Comparison of ENCODE assay signal across 8 mouse cellular contexts in genomic region chr13:51202844-51203173, GRCm38 (mm10). TPM values are rescaled to one million over a fixed set of nuclear protein-coding genes. Genes with fewer than 3 reads are reported as not detected.
A peak's percentile ranks its signal among the peaks of the same experiment; 100 is the strongest.
DNase-seq lines count a peak whose midpoint lies in the region; ATAC-seq and TF ChIP-seq lines count a peak whose summit lies in the region.
"Not testable (repeated sequence)": the region's sequence is repeated elsewhere in the genome, so short reads cannot be mapped to it uniquely, and the experiment has no call there.

No protein-coding gene starts in this region.

- H3K27me3 ChIP-seq in neural tube, embryonic 14.5 days (ENCODE audit: control insufficient read depth, insufficient read depth, low read length); testis, adult 2 months (ENCODE audit: control insufficient read depth, insufficient read depth, low read length): not testable (repeated sequence)

- not testable (repeated sequence) for H3K4me3 ChIP-seq in lung, adult 2 months (replicated peaks; ENCODE audit: extremely low read depth, low read depth, low read length)
- H3K4me3 ChIP-seq in neural tube, embryonic 14.5 days (ENCODE audit: low read depth, low read length): peak overlapping the region; percentile 20
- H3K4me3 ChIP-seq in testis, adult 2 months (ENCODE audit: control insufficient read depth, low read depth, low read length): peak overlapping the region; percentile 80

- peak; percentile 38 for DNase-seq in MN1 (ENCODE audit: low spot score)
- DNase-seq in cerebellum, adult 9-11 months: peak; percentile 68
- peak; percentile 33 to 53 for DNase-seq in frontal cortex, postnatal 14 days (ENCODE audit: low spot score in 2 of 2)
- DNase-seq in layer of hippocampus, adult 8-10 months (ENCODE audit: low spot score in 2 of 2): peak; percentile 25 to 49
- DNase-seq in lung, adult 2 months: peak; percentile 66

- not testable (repeated sequence) for H3K36me3 ChIP-seq in neural tube, embryonic 14.5 days (ENCODE audit: control insufficient read depth, insufficient read depth, low read length); testis, adult 2 months (ENCODE audit: control insufficient read depth, insufficient read depth, low read length)

- WGBS in lung, adult 2 months: 3% methylated on average over 28 of the region's 28 CpGs
- WGBS in neural tube, embryonic 14.5 days: 8% methylated on average over 16 of the region's 28 CpGs

- not testable (repeated sequence) for H3K9me3 ChIP-seq in neural tube, embryonic 14.5 days (ENCODE audit: control insufficient read depth, low read length)

- TF ChIP-seq POLR2A in lung, adult 2 months (IDR thresholded peaks at IDR 0.05; ENCODE audit: borderline replicate concordance, extremely low read depth, low read depth, low read length); testis, adult 2 months (IDR thresholded peaks at IDR 0.05; ENCODE audit: control insufficient read depth, low read depth, low read length): not testable (repeated sequence)

- peak overlapping the region; percentile 48 for H3K4me2 ChIP-seq in neural tube, embryonic 14.5 days (ENCODE audit: low read depth, low read length)

- H3K4me1 ChIP-seq in lung, adult 2 months (ENCODE audit: control insufficient read depth, insufficient read depth, low read length); neural tube, embryonic 14.5 days (ENCODE audit: control insufficient read depth, insufficient read depth, low read length); testis, adult 2 months (ENCODE audit: control insufficient read depth, insufficient read depth, low read length): not testable (repeated sequence)

- H3K9ac ChIP-seq in neural tube, embryonic 14.5 days (replicated peaks; ENCODE audit: low read depth, low read length): not testable (repeated sequence)

- not testable (repeated sequence) for TF ChIP-seq CTCF in lung, adult 2 months (IDR thresholded peaks at IDR 0.05; ENCODE audit: insufficient read depth, low read length); testis, adult 2 months (IDR thresholded peaks at IDR 0.05; ENCODE audit: control insufficient read depth, insufficient read depth, insufficient replicate concordance, low read depth, low read length)

- H3K27ac ChIP-seq in neural tube, embryonic 14.5 days (ENCODE audit: low read depth, low read length): not testable (repeated sequence)
- H3K27ac ChIP-seq in testis, adult 2 months (ENCODE audit: control insufficient read depth, insufficient read depth, low read depth, low read length): peak overlapping the region; percentile 59

- peak; percentile 46 to 48; a peak in 2 of 4 replicates for ATAC-seq in hematopoietic stem cell, adult 5-6 weeks (replicated peaks in 1 of 2; ENCODE audit: insufficient read depth in 1 of 2, low FRiP score in 2 of 2, low TSS enrichment in 1 of 2, low read depth in 1 of 2, poor library complexity in 2 of 2, severe bottlenecking in 2 of 2)
- ATAC-seq in neural tube, embryonic 14.5 days (ENCODE audit: low read depth): peak; percentile 57

RNA-seq across cellular contexts. Expression of gene Nxnl2, which starts 32.0 kb away (rescaled TPM):
- 0.10 and 1.4 TPM in 2 replicates for total RNA-seq in hematopoietic stem cell, adult 5-6 weeks (2017)
- under 1 TPM; 0.27 to 0.79 (median 0.55) TPM for total RNA-seq in layer of hippocampus, adult 8-10 months (2022)
- 0.79 and 1.0 TPM in 2 replicates for polyA plus RNA-seq in lung, adult 2 months (2012; rRNA removed)
- polyA plus RNA-seq in neural tube, embryonic 14.5 days (2014; fragmentation: Nextera tagmentation; extraction: Ambion mirVana): 0.99 and 2.7 TPM in 2 replicates
- 5.8 and 7.0 TPM in 2 replicates for polyA plus RNA-seq in testis, adult 2 months (2012; rRNA removed)
